Mouse (Mus musculus) cerebellum, adult 18-20 months (tissue): ENCODE measurements around the gene Mprip.

Source experiments
- DNase-seq, 2 experiments: peaks; one replicate each; pipeline ENCODE4 v3.0.0; 2021

Gene Mprip

DNA sequence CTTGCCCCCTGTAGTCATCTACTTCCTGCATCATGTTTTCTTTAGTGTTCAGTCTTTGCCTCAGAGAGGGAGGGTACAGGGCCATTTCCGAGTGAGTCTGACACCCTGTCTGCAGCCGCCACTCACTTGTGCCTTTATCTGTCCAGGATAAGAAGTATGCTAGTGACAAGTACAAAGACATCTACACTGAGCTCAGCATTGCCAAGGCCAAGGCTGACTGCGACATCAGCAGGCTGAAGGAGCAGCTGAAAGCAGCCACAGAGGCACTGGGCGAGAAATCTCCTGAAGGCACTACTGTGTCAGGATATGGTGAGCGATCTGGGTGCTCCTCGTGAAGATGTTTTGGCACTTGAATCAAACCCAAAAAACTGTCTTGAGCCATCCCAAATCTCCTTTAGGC is 108.6 kb downstream of the Mprip start:
- no peak for DNase-seq

DNA sequence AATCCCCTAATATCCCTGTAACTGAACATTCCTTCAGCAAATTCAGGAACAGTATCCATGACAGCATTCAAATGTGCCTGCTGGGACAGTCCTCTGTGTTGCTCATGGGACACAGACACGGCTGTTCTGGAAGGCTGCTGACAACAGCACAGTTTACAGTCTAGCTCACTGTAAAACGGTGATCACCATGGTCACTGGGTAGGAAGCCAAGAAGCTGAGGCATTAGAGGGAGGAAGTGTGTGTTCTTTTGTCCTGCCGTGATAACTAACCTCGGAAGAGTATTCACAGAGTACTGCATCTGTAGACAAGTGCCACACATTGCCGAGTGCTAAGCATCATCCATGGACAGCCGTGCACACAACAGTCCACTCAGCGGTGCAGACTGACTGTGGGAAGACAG is 109.6 kb downstream of the Mprip start:
- DNase-seq = no peak

DNA sequence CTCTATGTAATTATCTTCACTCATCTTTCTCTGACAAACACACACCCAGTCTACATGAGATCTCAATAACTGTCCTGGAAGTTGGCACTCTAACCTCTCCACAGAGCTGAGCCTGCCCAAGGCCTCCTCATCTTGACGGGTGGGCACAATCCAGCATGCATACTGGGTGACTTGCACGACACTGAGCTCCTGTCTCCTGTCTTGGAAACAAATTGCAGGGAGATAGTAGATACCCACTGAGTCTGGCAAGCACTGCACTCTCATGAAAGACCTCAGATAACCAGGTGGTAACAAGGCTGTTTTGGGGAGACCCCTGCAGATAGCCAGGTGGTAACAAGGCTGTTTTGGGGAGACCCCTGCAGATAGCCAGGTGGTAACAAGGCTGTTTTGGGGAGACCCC is 111.2 kb downstream of the Mprip start:
- DNase-seq = peak; percentile 48 to 53

DNA sequence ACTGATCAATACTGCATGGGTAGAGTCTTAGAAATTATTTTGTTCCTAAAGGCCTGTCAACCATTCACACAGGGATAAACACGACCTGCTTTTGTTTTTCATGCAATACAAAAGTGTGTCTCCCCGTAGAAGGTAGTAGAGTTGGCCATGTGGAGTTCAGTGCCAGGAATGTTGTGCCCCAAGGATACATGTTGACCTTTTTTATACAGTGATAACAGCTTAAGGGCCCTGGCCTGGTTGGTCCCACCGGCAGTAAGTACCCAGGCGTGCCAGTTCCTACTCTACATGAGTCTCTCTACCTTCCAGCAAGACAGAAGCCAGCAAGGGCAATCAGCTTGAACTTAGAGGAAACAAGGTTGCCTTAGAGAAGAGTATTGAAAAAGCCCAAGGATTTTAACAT is 111.8 kb downstream of the Mprip start:
- DNase-seq = no peak

DNA sequence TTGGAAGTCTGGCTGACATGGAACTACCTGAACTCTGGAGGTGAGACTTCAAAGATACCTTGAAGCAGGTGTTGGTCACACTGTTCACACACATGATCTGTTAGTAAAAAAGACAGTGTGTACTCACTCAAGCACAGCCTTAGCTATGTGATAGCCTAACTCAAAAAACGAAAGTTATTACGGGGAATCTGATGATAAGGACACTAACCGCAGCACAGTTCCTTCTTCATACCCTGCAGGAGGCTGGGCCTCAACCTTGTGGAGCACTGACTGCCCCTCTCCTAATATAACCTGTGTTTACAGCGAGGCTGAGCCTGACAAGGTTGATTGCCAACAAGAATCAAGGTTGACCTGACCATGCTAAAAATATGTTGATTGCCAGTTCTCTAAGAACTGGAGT is 113.4 kb downstream of the Mprip start:
- DNase-seq = no peak

DNA sequence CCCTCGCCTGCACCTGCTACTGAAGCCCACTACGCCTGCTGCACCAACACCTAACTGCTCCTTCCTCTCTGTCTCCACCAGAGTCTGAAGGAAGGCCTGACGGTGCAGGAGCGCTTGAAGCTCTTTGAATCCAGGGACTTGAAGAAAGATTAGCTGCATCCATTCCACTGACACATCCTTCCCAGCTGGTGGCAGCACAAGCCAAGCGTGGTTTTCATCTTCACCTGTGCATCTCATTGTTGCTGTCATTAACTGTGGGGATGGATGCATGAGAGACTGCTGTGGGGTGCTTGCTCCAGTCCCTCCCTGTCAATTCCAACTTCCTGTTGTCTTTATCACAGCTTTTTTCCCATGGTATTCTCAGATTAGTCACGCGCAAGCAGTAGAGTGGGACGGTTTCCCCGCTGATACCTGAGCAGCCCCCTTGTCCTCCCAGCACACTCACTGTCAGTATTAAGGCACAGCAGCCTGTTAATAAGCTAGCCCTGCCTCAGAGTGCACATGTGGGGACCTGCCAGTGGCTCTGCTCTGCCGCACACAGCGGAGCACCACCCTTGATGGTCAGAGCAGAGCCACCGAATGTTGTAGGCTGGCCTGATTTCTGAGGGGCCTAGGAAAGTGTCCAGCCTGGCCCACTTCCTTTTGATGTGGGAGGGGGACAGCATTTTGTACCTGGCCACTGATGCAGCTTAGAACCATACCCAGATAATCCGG is 114.5 kb downstream of the Mprip start:
- DNase-seq = no peak

DNA sequence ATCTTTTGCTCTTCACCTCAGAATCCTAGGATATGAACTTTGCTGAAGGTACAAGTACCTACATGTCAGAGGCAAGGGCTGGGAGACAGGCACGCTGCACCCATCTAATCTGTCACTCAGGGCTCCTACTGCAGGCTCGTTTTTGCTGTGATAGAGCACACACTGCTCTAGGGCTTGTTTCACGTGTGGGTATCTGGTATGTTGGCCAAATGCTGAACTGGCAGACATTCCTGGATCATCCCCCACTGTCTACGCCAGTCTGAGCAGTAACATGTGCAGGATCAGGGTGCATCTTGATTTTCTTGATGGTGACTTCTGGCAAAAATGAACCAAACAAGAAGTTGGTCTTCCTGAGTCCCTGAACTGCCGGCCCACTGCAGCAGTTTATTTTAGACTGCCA is 116.2 kb downstream of the Mprip start:
- DNase-seq = no peak

DNA sequence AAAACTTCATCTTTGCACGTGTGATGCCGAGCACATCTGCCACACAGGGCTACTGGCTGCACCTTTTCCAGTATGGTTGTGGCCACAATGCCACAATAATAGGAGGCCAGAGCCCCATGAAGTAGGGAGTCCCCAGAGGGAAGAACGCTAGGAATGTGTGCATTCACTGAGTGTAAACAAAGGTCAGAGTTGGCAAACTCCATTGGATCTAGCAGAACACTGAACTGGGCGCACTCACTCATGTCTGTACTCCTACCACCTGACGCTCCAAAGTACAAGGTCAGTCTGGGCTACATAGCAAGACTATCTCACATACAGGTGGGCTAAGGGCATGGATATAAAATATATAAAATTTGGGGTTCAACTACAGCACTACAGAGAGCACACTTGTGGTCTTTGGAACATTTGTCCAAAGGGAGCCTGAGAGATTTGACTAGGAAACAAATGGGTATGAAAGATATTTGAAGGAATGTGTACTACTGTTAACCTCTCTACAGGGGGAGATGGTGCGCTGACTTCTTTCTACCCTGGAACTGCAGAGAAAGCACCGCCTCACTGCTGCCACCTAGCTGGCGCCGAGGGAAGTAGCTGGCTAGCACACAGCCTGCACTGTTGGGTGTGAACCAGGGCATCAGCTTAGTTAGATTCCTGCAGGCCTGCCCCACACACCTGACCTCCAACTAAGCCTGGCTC is 117.2 kb downstream of the Mprip start:
- DNase-seq = peak; percentile 72 to 81

DNA sequence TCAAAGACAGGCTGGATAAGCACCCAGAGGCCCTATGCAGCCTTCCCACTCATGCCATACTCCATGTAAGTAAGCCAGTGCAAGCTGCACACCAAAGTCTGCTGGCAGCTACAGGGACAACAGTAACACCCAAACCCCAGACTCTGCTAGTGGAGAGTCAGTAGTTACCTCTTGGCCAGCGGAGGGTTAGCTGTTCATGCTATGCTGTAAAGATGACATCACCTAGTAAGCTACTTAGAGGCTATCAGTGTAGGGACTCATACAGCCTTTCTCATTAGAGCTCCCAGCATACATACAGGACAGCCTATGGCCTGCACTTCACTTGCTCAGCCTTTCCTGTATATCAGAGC is 117.7 kb downstream of the Mprip start:
- no peak for DNase-seq

DNA sequence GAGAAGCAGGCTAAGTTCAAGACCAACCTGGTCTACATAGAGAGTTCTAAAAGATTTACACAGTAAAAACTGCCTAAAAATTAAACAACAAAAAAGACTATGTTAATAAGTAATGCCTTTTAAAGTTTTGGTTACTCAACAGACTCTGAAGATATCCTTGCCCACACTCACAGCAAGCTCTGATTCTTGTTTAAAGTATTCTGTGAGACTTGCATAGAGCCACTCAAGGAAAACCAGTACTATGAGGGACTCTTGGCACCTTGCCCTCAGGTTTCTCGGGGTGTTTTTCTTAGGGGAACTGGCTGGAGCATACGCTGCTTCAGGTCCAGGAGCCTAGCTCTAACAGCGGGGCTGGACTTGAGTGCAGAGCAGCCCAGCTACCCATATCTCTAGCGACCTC is 118.3 kb downstream of the Mprip start:
- DNase-seq = no peak

DNA sequence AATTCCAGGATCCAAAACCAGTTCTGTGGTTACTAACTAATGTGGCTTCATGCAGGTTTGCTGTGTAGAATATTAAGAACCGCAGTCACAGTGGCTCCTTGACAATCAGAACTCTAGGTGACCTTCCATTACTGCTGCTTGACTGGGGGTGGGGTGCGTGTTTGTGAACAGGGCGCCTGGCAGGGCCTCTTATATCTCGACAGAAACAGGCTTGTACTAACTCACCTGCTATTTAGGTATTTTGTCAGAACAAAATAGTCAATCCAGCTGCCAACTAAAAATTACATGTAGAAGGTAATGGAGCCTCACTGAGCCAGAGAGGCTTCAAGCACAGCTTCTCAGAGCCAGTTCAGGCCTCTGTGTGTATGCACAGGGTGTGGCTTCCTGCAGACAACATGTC is 119.1 kb downstream of the Mprip start:
- DNase-seq = no peak

DNA sequence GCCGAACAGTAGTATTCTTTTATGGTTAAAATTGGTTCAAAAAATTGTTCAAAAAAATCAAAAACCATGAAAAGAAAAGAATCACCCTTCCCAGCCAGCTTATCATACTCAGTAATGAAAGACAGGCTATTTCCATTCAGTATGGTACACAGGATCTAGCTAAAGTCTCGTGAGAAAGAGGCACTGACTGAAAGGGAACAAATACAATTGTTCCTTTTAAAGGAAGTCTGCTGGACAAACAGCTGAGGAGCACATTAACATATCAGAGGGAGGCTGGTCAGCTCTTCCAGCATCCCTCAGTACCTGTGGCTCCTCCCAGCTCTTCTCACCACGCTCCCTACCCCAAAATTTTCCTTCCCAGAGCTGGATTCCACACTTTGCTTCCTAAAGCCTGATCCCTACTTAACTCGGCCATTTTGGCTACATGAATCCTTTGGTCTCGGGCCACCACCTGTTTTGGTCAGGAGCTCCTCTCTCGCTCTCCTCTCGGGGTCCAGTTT is 121.0 kb downstream of the Mprip start:
- DNase-seq = no peak

DNA sequence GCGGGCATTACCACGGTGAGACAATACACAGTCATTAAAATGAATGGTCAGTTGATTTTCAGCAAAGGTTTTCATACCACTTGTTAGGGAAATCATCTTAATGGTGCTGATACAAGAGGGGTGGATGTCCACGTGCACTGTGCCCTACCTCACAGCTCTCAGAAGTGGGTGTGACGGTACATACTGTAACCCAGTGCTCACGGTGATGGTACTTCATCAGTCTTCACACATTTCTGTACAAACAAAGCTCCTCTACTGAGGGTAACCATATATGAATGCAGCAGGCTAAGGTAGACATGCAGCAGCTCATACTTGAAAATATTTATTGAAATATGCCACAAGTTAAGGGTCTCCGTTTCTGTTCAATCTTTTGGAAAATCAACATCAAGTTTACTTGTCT is 122.5 kb downstream of the Mprip start:
- DNase-seq = no peak

DNA sequence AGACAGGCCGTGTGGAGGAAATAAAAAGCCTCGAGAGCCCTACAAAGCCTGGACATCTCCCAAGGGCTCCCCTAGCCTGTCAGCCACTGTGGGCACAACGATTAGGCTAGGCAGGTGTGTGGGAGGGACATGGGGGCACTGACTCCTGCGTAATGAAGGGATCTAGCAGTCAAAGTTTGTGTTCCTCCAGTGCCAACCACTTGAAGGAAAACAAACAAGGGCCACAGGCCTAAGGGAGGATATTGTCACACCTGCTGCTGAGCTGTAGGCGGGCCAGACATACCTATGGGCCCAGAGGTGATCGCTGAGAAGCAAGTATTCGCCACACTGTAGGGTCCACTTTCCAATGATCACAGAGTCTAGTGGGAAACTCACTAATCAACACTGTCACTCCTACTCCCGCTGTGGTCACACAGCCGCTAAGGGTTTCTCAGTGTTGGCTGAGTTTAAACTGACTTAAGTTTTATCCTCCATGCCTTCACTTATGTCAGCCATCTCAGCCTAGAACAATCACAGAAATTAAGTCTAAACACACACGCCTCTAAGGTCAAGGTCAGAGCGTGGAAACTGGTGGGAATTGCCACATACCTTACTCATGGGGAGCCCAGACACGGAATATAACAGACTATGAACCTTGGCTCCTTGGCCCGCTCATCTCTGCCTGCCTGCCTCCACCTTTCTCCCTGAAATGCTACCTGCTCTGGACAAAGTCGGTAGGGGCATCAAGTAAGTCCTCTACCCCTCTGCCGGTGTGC is 125.5 kb downstream of the Mprip start:
- no peak for DNase-seq

DNA sequence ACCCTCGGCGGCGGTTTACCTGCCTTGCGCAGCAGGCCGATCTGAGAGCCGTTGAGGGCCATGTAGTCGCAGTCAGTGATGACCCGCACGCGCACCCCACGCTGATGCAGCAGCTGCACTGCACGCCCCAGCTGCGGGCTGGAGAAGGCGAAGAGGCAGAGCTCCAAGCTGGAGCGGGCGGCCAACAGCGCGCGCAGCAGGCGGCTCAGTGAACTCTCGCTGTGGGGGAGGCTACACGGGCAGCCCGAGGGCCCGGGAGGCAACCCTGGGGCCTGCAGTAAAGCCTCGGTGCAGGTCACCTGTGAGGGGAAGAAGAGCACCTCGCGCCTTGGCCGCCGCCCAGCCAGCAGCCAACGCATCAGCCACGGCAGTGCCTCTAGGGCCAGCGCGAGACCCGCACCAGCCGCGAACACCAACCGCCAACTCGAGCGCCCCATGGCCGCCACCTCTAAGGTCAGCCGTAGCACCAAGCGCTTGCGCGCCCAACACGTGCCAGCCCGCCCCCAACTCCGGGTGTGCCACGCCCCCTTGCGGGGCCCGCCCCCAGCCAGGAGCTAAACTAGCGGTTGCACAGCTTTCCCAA is 126.2 kb downstream of the Mprip start, which contains the start of gene Pld6:
TSS of gene Pld6 (minus strand) at position 447 of the 583 bp plus-strand sequence.
- peak in 1 of 2 experiments; percentile 25 for DNase-seq

DNA sequence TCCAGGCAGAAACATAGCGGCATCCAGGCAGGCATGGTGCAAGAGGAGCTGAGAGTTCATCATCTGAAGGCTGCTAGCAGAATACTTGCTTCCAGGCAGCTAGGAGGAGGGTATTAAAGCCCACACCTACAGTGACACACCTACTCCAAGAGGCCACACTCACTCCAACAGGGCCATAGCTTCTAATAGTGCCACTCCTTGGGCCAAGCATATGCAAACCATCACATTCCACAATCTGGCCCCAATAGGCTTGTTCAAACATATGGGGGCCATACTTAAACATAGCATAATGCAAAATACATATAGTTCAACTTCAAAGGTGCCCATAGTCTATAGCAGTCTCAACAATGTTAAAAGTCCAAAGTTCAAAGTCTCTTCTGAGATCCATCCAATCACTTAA is 128.2 kb downstream of the Mprip start:
- DNase-seq = no peak

DNA sequence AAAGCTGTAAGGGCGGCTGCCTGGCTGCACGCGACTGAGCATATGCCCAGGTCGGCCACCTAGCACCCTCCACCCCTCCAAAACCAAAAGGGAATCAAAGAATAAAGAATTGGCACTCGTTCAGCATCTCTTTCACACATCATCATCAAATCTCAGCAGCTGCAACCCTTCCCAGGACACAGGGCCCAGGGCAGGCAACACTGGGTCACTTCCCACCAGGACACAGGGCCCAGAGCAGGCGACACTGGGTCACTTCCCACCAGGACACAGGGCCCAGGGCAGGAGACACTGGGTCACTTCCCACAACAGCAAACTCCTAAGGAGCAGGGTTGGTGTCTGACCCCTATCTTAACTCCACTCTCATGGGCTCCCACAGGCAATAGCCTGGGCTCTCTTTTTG is 132.3 kb downstream of the Mprip start:
- DNase-seq = no peak

DNA sequence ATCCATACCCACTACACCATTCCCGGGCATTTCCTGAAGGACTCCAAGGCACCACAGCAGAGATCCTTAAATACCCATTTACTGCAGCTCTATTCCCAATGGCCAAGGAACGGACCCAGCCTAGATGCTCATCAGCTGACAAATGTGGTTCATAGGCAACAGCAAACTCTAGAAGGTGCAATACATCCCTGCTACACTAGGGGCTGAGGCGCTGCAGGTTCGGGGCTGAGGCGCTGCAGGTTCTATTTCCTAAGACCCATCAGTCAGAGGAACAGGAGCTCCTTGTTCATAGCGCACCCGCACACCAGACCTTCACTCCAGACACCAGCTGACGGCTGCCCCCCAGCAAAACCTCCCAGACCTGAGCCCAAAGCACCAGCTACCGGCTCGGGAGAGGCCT is 139.3 kb downstream of the Mprip start:
- no peak for DNase-seq

DNA sequence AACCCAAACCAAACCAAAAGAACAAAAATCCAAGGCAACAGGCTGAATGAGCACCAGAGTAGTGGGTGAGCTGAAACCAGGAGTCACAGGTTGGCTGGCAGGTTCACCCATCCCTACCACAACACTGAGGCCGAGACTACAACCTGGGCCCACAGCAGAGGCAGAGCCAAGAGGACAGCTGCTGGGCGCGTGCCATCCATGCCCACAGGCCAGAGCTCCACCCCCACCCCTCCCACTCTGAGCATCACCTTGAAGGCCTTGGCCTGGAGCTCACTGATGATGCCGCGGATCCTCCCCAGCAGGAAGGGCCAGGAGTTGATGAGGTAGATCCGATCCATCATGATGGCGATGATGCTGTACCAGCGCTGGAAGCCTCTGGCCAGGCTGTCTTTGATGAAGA is 140.8 kb downstream of the Mprip start:
- peak; percentile 43 to 51 for DNase-seq

DNA sequence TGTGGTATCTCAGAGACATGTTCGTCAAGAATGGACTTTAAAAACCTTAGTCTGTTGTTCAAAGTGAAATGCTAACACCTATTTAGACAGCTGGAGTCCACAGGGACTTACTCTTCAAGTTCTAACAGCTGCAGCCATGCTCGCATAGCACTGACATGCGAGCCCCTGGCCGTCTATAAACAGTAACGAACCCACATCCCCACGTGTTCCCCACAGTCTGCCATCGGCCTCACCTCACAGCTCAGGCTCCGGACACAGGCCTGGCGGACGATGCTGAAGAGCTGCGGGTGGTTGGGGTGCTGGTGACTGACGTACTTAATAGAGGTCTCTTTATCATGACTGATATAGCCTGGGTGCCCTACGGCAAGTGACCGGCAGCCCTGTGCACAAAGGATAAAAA is 142.4 kb downstream of the Mprip start:
- DNase-seq = no peak

DNA sequence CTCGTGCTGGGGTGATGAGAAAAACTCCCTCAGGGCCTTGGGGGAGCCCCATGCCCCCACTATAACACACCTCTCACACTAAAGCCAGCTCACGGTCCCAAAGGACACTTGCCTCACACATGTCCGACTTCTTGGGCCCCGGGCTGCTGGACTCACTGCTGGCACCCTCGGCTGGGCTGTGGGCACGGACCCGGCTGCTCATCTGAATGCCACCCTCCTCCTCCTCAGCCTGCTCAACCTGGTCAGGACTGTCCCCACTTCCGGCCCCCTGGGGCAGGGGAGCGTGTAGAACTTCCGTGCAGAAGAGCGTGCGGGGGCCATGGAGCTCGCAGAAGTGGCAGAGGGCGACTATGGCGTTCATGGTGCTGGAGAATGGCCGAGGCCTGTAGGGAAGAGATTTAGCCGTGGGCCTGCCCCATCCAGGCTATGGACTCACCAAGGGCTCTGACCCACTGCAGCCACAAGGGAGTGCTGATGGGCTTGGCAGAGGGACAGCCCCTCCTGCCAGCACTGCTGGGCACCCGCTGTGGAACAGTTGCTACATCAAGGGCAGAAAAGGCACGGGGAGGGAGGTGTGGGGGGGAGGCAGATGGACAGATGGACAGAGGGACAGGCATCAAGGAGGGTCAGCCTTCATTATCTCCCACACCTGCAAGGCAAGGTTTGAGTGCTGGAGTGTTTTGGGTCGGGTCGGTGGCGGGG is 143.5 kb downstream of the Mprip start:
- DNase-seq = peak; percentile 81 to 83

DNA sequence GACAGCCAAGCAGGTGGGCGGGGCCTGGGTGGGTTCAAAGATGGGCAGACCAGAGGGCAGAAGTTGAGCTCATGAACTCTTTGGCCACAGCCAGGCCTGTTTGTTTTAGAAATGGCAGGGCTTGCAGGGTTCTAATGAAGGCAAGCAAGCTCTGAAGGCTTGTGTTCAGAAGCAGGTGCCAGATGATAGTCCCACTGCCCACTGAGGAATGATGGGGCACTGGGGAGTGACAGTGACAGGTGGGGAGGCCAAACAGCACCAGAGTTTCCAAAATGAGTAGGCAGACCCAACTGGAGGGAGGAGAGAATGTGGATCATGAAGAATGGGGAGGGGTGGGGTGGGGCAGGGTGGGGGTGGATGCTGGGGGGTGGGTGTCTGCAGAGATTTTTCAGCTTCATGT is 144.2 kb downstream of the Mprip start:
- no peak for DNase-seq

DNA sequence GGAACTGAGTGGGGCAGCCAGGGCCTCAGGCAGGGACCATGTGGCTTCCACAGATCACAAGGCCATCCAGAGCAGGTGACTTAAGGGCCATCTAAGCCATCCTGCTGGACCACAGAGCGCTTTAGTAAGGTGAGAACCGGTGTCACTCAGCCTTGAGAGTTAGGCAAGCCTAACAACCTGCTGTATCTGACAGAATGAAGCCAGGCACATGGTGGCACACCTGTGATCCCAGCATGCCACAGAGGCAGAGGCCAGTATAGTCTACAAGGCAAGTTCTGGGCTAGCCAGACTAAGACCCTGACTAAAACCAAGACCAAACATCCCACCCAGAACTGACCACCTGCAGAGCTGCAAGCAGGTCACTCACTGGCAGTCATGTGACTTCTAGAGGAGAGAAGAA is 144.6 kb downstream of the Mprip start:
- DNase-seq = peak; percentile 43 to 44
